Mouse (Mus musculus) C2C12 (cell line): Measurements from ENCODE around the gene Fam198a. TPM values are rescaled to one million over a fixed set of nuclear protein-coding genes. Genes with fewer than 3 reads are reported as not detected.

ENCODE experiments used
- H3K27me3 ChIP-seq: one replicate; pipeline ENCODE4 v1.6.1; 2011; ENCODE audit not compliant: control insufficient read depth, insufficient read depth, insufficient read length
- H3K36me3 ChIP-seq: one replicate; pipeline ENCODE4 v1.6.1; 2011; ENCODE audit not compliant: control insufficient read depth, insufficient read depth
- H3K4me3 ChIP-seq: one replicate; pipeline ENCODE4 v1.5.1; 2011; ENCODE audit warnings: mild to moderate bottlenecking, control low read depth; ENCODE audit not compliant: poor library complexity, insufficient read depth, severe bottlenecking
- H3K79me2 ChIP-seq: one replicate; pipeline ENCODE4 v1.6.1; 2011; ENCODE audit not compliant: control insufficient read depth, insufficient read depth
- H3K79me3 ChIP-seq: one replicate; pipeline ENCODE4 v1.6.1; 2011; ENCODE audit warnings: low read depth, control low read depth
- H3ac ChIP-seq: one replicate; pipeline ENCODE3; 2011; ENCODE audit warnings: low read depth; ENCODE audit not compliant: control insufficient read depth, insufficient read length
- CEBPB ChIP-seq: IDR thresholded peaks from one replicate; pipeline ENCODE4 v1.6.1; 2011; ENCODE audit warnings: low read depth, mild to moderate bottlenecking, control low read depth, moderate library complexity
- CTCF ChIP-seq: IDR thresholded peaks from one replicate; pipeline ENCODE4 v1.5.1; 2011; ENCODE audit not compliant: control insufficient read depth, insufficient read depth, insufficient read length
- FOSL1 ChIP-seq: IDR thresholded peaks from one replicate; pipeline ENCODE4 v1.8.0; 2011; ENCODE audit warnings: mild to moderate bottlenecking, low read length; ENCODE audit not compliant: poor library complexity, insufficient read depth, severe bottlenecking
- MAX ChIP-seq: IDR thresholded peaks from one replicate; pipeline ENCODE4 v1.6.1; 2011; ENCODE audit warnings: mild to moderate bottlenecking, control low read depth
- MYOD1 ChIP-seq: IDR thresholded peaks from one replicate; pipeline ENCODE4 v1.6.1; 2011; ENCODE audit warnings: low read depth; ENCODE audit not compliant: control insufficient read depth, insufficient read length
- MYOG ChIP-seq: IDR thresholded peaks from one replicate; pipeline ENCODE4 v1.6.1; 2011; ENCODE audit not compliant: control insufficient read depth, insufficient read length; ENCODE audit errors: extremely low read depth
- USF1 ChIP-seq: IDR thresholded peaks from one replicate; pipeline ENCODE4 v1.6.1; 2011; ENCODE audit warnings: low read depth, mild to moderate bottlenecking, control low read depth, moderate library complexity
- polyA plus RNA-seq: library from polyadenylated mRNA; unstranded; fragments of >200 nt; fragmentation: generic; extraction: Trizol; gene quantifications from one replicate; pipeline ENCODE4 v1.2.1, GENCODE M21; 2012; ENCODE audit warnings: missing spikeins

Gene Fam198a
- polyA plus RNA-seq, 1 experiment, result not detected

DNA sequence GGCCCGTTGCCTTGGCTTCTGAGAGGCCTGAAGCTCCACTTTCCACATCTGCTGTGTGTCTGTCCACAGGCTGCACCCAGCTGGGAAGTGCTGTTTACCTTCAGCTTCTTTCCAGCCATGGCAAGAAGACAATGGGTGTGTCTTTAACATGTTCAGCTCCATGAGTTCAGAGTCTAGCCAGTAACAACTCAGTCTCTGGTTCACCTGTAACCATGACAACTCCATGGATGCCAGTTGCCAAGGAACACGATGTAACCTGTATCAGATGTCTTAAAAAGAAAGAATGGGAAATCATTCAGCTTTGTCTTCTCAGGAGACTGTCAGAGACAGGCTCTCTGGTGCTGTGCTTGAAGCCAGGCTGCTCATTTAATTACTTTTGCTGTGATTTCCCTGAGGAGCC is 58.1 kb downstream of the Fam198a start:
- Histone ChIP-seq H3K4me3 (no peak overlapping the region), H3K36me3 (no peaks in the 10 kb centered on the region), H3K27me3 (no peaks in the 10 kb centered on the region), H3K79me3 (no peaks in the 10 kb centered on the region), H3ac (no peak overlapping the region), H3K79me2 (no peaks in the 10 kb centered on the region)
- TF ChIP-seq MYOD1, result no peak
- TF ChIP-seq MYOG, result no peak
- TF ChIP-seq CEBPB, result no peak
- TF ChIP-seq MAX, result no peak
- no peak for TF ChIP-seq USF1
- TF ChIP-seq CTCF, result no peak
- TF ChIP-seq FOSL1, result no peak

DNA sequence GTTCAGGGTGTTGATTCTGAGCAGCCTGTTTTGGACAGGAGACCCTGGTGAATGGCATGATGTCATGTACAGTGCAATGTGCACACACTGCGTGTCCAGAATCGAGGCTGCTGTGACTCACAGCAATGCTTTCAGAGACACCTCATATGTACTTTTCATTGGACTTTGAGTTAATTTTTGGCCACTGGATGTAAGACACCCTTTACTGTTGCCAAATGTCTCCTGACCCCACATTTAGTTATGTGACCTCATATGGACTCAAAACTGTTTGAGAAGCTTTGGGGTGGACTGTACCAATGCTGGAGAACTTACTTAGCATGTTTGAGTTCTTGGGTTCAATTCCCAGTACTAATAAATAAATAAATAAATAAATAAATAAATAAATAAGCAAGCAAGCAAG is 60.0 kb downstream of the Fam198a start:
- H3K27me3 ChIP-seq, result no peaks in the 10 kb centered on the region
- TF ChIP-seq FOSL1 (no peak), CEBPB (no peak), USF1 (no peak), CTCF (no peak), MYOG (no peak), MAX (no peak), MYOD1 (no peak)
- no peak overlapping the region for H3K4me3 ChIP-seq
- H3K79me3 ChIP-seq, result no peaks in the 10 kb centered on the region
- no peak overlapping the region for H3ac ChIP-seq
- no peaks in the 10 kb centered on the region for H3K79me2 ChIP-seq
- no peaks in the 10 kb centered on the region for H3K36me3 ChIP-seq

DNA sequence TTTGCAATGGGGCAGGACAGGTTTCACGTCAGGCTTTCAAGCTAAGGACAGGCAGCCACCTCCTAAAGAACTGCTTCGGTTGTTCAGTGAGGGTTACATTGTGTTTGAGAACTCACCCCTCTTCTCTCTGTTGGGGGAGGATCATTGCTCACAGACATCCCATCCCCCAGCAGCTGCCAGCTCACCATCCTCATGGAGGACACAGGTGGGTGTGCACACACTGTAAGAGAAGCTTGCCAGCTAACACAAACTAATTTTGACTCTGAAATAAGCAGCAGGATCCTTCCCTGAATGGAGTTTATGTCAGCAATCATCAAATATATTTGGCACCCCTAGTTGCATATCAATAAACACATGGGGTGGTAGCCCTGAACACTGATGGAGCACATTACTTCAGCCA is 62.0 kb downstream of the Fam198a start:
- Histone ChIP-seq H3K4me3 (no peak overlapping the region), H3K79me2 (no peaks in the 10 kb centered on the region), H3ac (no peak overlapping the region), H3K27me3 (peaks cover 3% of the 10 kb centered on the region), H3K36me3 (no peaks in the 10 kb centered on the region), H3K79me3 (no peaks in the 10 kb centered on the region)
- TF ChIP-seq MYOD1 (no peak), USF1 (no peak), MAX (no peak), FOSL1 (no peak), CTCF (no peak), CEBPB (no peak), MYOG (no peak)

DNA sequence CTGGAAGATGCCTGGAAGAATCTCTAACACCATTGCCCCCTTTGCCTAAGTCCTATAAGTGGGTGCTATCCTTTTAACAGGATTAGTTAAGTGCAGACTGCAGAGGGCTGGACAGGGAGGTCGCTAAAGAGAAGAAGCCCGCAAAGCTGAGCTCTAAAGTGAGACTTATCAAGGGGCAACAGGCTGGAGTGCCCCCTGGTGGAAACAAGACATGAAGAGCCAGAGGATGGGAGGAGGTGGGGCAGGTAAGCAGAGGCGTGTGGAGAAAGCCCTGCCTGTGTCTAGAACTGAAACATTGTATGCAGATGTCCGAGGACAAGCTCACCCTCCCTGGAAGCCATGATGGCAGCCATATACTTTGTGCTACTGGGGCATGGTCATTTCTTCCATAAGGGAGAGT is 62.8 kb downstream of the Fam198a start:
- no peak for TF ChIP-seq MAX
- TF ChIP-seq CTCF, result no peak
- Histone ChIP-seq H3K79me3 (no peaks in the 10 kb centered on the region), H3K27me3 (peaks cover 3% of the 10 kb centered on the region), H3ac (no peak overlapping the region), H3K36me3 (no peaks in the 10 kb centered on the region), H3K79me2 (no peaks in the 10 kb centered on the region), H3K4me3 (no peak overlapping the region)

DNA sequence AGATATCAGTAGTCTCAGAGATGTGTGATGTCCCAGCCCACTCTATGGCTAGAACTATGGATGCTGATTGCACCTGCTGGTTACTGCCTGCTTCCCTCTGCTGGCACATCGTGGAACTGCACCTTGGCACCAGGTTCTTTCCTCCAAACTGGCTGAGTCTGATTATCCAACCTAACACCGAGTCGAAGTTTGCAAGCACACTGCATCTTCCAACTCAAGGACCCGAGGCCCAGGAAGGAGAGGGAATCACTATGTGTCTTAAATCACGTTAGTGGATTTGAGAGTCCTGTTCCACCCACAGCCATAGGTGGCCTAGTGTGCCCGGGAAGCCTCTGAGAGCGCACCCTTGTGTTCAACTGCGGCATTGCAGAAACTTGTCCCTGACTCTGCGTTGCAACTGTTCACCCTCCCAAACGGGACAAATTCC is 63.5 kb downstream of the Fam198a start:
- Histone ChIP-seq H3K4me3 (no peak overlapping the region), H3K79me2 (no peaks in the 10 kb centered on the region), H3K36me3 (no peaks in the 10 kb centered on the region), H3K27me3 (peaks cover 3% of the 10 kb centered on the region), H3K79me3 (no peaks in the 10 kb centered on the region), H3ac (no peak overlapping the region)
- TF ChIP-seq CEBPB (no peak), CTCF (peak; percentile 25)

DNA sequence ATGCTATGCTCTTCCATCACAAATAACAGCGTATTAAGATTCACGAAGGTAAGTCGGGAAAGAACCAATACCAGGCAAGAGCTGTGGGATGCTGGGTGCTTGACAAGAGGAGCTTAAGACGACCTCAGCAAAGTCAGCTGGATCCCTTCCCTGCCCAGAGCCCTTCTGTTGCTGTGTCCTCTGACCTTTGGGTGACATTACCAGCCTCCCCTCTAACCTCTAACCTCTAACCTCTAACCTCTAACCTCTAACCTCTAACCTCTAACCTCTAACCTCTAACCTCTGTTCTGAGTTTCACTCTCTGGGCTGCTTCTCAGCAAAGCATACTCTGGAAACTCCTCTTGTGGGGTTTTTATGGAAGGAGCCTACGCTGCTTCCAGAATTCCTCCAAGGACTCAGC is 67.3 kb downstream of the Fam198a start:
- Histone ChIP-seq H3K36me3 (no peaks in the 10 kb centered on the region), H3K4me3 (no peak overlapping the region), H3ac (no peak overlapping the region), H3K27me3 (peaks cover 3% of the 10 kb centered on the region), H3K79me3 (no peaks in the 10 kb centered on the region), H3K79me2 (no peaks in the 10 kb centered on the region)
- TF ChIP-seq MYOD1, result no peak
- TF ChIP-seq FOSL1, result no peak
- TF ChIP-seq CTCF, result no peak
- no peak for TF ChIP-seq USF1
- no peak for TF ChIP-seq MYOG
- TF ChIP-seq MAX, result no peak
- TF ChIP-seq CEBPB, result no peak
